Mouse (Mus musculus) Patski (cell line): Measurements from ENCODE around the gene Atp12a. TPM values are rescaled to one million over a fixed set of nuclear protein-coding genes. Genes with fewer than 3 reads are reported as not detected.

Experiments used
- ATAC-seq: fragments of 100-300 bp; one replicate; pipeline ENCODE4 v1.8.0; 2021
- CTCF ChIA-PET: fragments of 350-600 bp; sonication (Branson Sonifier 250); formaldehyde crosslinking; loops from one replicate; lab custom pipeline; 2022; ENCODE audit warnings: inconsistent platforms; lab: Charles Lee
- POLR2A ChIA-PET: fragments of 350-600 bp; sonication (Branson Sonifier 250); formaldehyde crosslinking; loops from one replicate; lab custom pipeline; 2022; ENCODE audit warnings: antibody characterized with exemption, inconsistent platforms; lab: Charles Lee
- DNase-seq: peaks from one replicate; pipeline ENCODE4 v3.0.0-alpha.2; 2011; ENCODE audit warnings: low read depth, low spot score
- H3K27me3 ChIP-seq: fragments of 371-371 bp; one replicate; pipeline ENCODE4 v1.5.1; 2021
- CTCF ChIP-seq: fragments of 100-300 bp; IDR thresholded peaks from one replicate; pipeline ENCODE4 v1.5.1; 2021
- in situ Hi-C: fragments of 300-500 bp; cut with MboI; formaldehyde crosslinking; loops from 3 replicates; pipeline ENCODE4 v1.11.1; 2018; ENCODE audit warnings: low pct_unique_long_range_greater_than_20kb, mixed read lengths
- polyA plus RNA-seq: library from polyadenylated mRNA; unstranded; gene quantifications from one replicate; pipeline ENCODE4 v1.2.3, GENCODE M21; 2021

The Atp12a gene
- not detected for polyA plus RNA-seq

- ChIA-PET CTCF (interaction anchor here (0.9 to 1.9 kb wide), 2 partner anchors 11 to 13 kb away, joined by 3 to 5 read pairs; no protein-coding TSS in a partner anchor), POLR2A (no interaction called here)
- in situ Hi-C loops, result no loop called here
- H3K27me3 ChIP-seq, result peaks cover 26% of the 10 kb centered on the region
- DNase-seq (no peak), ATAC-seq (no peak)
- TF ChIP-seq CTCF, result no peak
These were observed at the start of gene Atp12a for GRCm38 (mm10) chr14:56364711-56365237. TSS of gene Atp12a (plus strand) at chr14:56365068.

GRCm38 (mm10) chr14:56315519-56315918 lies 49.3 kb upstream of the Atp12a start:
- no peak for TF ChIP-seq CTCF
- ChIA-PET CTCF (interaction anchor here (1.3 to 1.4 kb wide), 2 partner anchors 8 to 13 kb away, joined by 3 to 4 read pairs; no protein-coding TSS in a partner anchor), POLR2A (no interaction called here)
- no peak for ATAC-seq
- peaks cover 3% of the 10 kb centered on the region for H3K27me3 ChIP-seq
- no peak for DNase-seq
- in situ Hi-C loops, result no loop called here

- ChIA-PET CTCF (no interaction called here), POLR2A (no interaction called here)
- no peak for DNase-seq
- in situ Hi-C loops, result no loop called here
- no peak for TF ChIP-seq CTCF
- ATAC-seq, result no peak
- no peaks in the 10 kb centered on the region for H3K27me3 ChIP-seq
These were observed 48.5 kb upstream of the Atp12a start for GRCm38 (mm10) chr14:56316333-56316732.

DNA sequence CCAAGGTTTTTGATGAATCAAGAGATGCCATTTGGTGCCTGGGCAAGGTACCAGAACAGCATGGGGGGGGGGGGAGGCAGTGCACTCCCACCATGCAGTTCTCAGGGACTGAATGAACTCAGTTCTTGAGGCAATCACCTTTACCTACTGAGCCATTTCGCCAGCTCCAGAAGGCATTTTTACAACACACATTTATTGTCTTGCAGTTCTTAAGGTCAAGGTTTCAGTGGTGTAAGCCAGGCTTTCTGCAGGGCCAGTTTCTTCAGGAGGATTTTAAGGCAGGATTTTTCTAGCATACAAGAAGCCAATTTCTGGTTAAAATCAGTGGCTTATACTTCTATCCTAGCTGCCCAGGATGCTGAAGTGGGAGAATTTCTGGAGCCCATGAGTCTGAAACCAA lies 41.9 kb upstream of the Atp12a start:
- CTCF ChIA-PET, result interaction anchor here (1.3 kb wide), 1 partner anchor 8 kb away, joined by 4 read pairs; no protein-coding TSS in a partner anchor
- POLR2A ChIA-PET, result no interaction called here
- ATAC-seq, result no peak
- DNase-seq, result no peak
- in situ Hi-C loops, result no loop called here
- peaks cover 9% of the 10 kb centered on the region for H3K27me3 ChIP-seq
- no peak for TF ChIP-seq CTCF

DNA sequence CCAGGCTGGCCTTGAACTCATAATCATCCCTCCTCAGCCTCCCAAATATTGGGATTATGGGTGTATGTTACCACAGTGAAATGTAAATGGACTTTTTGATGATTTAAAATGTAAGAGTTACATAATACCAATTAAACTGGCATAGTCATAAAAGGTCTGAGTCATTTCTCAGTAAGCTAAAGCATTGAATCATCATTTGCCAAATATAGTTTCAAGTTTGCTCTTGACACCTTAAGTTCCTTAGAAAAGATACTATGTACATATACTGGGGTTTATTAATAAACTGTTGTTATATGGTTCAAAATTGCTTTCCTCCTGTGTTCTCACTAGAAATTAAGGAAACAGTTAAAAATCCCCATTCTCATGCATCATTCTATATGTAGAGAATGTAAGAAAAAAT lies 39.8 kb upstream of the Atp12a start:
- ChIA-PET POLR2A (no interaction called here), CTCF (no interaction called here)
- DNase-seq, result no peak
- peaks cover 9% of the 10 kb centered on the region for H3K27me3 ChIP-seq
- ATAC-seq, result no peak
- in situ Hi-C loops, result no loop called here
- TF ChIP-seq CTCF, result no peak

DNA sequence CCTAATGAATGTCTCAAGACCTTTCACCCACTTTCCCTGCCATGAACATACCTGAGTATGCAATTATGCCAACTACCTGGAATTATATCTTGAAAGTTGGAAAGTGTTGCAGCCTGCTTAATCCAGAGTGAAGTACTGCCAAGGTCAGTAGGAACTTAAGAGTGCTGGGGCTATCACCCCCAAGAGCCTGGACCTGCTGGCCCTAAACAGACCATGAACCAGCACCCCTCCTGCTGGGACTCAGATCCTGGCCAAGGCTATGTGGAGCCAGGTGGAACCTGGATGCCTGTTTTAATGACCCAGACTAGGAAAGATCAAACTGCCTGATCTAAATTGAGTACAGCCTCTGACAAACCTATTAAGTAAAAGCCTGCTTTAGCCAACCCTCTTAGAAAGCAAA lies 31.2 kb upstream of the Atp12a start:
- ATAC-seq, result no peak
- in situ Hi-C loops, result no loop called here
- ChIA-PET CTCF (no interaction called here), POLR2A (no interaction called here)
- no peak for DNase-seq
- peaks cover 8% of the 10 kb centered on the region for H3K27me3 ChIP-seq
- no peak for TF ChIP-seq CTCF

DNA sequence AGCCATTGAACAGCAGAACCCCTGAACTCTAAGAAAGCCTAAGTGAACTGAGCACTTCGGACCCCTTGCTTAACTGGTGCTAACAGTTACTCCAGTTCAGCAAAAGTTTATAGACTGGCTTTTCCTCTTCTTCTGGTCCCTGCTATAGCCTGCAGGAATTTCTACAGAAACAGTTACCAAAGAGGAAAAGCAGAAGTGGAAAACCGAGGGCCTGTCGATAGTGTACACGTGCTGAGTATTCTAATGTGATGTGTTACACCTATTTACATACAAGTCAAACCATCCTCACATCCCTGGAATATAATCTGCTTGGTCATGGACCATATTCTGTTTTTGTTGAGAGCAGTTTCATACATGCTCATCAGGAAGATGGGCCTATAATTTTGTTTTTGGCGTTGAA lies 30.4 kb upstream of the Atp12a start:
- ChIA-PET CTCF (no interaction called here), POLR2A (no interaction called here)
- ATAC-seq (no peak), DNase-seq (no peak)
- in situ Hi-C loops, result no loop called here
- no peak for TF ChIP-seq CTCF
- H3K27me3 ChIP-seq, result peaks cover 8% of the 10 kb centered on the region

GRCm38 (mm10) chr14:56336032-56336431 lies 28.8 kb upstream of the Atp12a start:
- in situ Hi-C loops, result no loop called here
- no peak for DNase-seq
- ChIA-PET POLR2A (no interaction called here), CTCF (no interaction called here)
- no peak for ATAC-seq
- peaks cover 12% of the 10 kb centered on the region for H3K27me3 ChIP-seq
- TF ChIP-seq CTCF, result no peak

GRCm38 (mm10) chr14:56337075-56337474 lies 27.8 kb upstream of the Atp12a start:
- CTCF ChIA-PET, result no interaction called here
- no peak for TF ChIP-seq CTCF

DNA sequence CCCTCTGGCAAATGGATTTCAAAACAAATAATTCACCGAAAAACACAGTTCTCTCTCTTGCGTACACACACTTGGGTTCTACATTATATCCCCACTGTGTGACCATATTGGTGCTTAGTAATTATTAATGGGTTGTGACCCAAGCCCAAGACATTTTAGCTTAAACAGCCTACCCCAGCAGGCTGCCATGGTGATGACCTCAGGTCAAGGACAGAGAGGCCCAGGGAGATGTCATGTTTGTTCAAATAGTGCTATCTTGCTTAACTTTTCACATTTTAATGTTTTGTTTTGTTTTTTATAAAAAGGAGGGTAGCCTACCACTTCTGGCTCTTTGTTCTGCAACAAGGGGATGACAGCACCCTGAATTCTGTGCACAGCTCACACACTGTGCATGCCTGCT lies 27.2 kb upstream of the Atp12a start:
- no peak for TF ChIP-seq CTCF
- DNase-seq (no peak), ATAC-seq (no peak)
- in situ Hi-C loops, result no loop called here
- CTCF ChIA-PET, result no interaction called here
- POLR2A ChIA-PET, result no interaction called here
- H3K27me3 ChIP-seq, result peaks cover 10% of the 10 kb centered on the region

More at GRCm38 (mm10) chr14:56337075-56337474, 27.8 kb upstream of the Atp12a start:
- peaks cover 12% of the 10 kb centered on the region for H3K27me3 ChIP-seq
- in situ Hi-C loops, result no loop called here
- POLR2A ChIA-PET, result no interaction called here
- DNase-seq, result no peak
- no peak for ATAC-seq

DNA sequence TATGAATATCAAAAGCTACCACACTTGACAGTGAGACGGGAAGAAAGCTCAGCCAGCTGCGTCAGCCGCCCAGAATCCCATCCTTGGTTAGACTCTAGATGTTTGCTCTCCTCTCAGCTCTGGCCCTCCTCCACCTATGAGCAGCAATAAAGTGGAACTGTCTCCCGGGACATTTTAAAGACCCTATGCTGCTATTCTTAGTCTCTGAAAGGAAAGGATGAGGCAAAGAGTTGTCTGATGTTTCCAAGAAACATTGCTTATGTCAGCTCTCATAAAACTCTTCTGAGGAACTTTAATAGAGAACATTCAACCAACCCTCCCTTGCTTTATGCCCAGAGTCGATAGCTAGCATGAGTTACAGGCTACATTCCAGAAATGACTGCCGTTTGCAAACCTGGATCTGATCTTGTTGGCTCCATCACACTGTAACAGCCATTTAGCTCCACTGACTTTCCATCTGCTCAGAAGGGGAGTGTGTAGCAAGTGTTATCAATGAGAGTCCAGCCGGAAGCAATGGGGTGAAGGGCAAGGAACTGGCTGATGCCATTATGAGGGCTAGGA lies 25.9 kb upstream of the Atp12a start:
- ChIA-PET POLR2A (no interaction called here), CTCF (no interaction called here)
- ATAC-seq, result no peak
- H3K27me3 ChIP-seq, result peaks cover 7% of the 10 kb centered on the region
- DNase-seq, result no peak
- TF ChIP-seq CTCF, result no peak
- in situ Hi-C loops, result no loop called here
